Mouse (Mus musculus) lung, embryonic 16.5 days (tissue): ENCODE data around the gene Rcor3. TPM values are rescaled to one million over a fixed set of nuclear protein-coding genes. Genes with fewer than 3 reads are reported as not detected.

Experiments
- ATAC-seq: fragments of 200-750 bp; cut with Nextera tagmentation; 2 replicates; pipeline ENCODE4 v1.8.0; 2017; ENCODE audit warnings: low read depth, mild to moderate bottlenecking, moderate library complexity
- H3K27ac ChIP-seq: fragments of 300-500 bp; sonication (generic); 2 replicates; pipeline ENCODE4 v1.5.1; 2014; ENCODE audit warnings: mild to moderate bottlenecking, control low read depth, low read length
- H3K27me3 ChIP-seq: fragments of 300-500 bp; sonication (generic); 2 replicates; pipeline ENCODE4 v1.6.1; 2014; ENCODE audit warnings: low read depth, low read length, mixed read lengths; ENCODE audit not compliant: control insufficient read depth, insufficient read depth
- H3K36me3 ChIP-seq: fragments of 300-500 bp; sonication (generic); 2 replicates; pipeline ENCODE4 v1.6.1; 2014; ENCODE audit warnings: low read length; ENCODE audit not compliant: control insufficient read depth, insufficient read depth
- H3K4me1 ChIP-seq: fragments of 300-500 bp; sonication (generic); replicated peaks from 2 replicates; pipeline ENCODE4 v1.6.1; 2014; ENCODE audit warnings: low read length, mixed read lengths; ENCODE audit not compliant: control insufficient read depth, insufficient read depth
- H3K4me2 ChIP-seq: fragments of 300-500 bp; sonication (generic); 2 replicates; pipeline ENCODE4 v1.6.1; 2014; ENCODE audit warnings: low read depth, low read length, control low read depth
- H3K4me3 ChIP-seq: fragments of 300-500 bp; sonication (generic); 2 replicates; pipeline ENCODE4 v1.5.1; 2014; ENCODE audit warnings: mild to moderate bottlenecking, low read length, control low read depth
- H3K9ac ChIP-seq: fragments of 300-500 bp; sonication (generic); 2 replicates; pipeline ENCODE4 v1.6.1; 2014; ENCODE audit warnings: low read length, control low read depth
- H3K9me3 ChIP-seq: fragments of 300-500 bp; sonication (generic); 2 replicates; pipeline ENCODE4 v1.6.1; 2016; ENCODE audit warnings: low read length; ENCODE audit not compliant: control insufficient read depth
- WGBS: fragments of 180-500 bp; shearing (Covaris S2); extraction: QIAGEN DNeasy Blood & Tissue Kit; methylation state at CpG from one replicate; pipeline ENCODE4 v1.1.7; 2014; 5-methylcytosine and 5-hydroxymethylcytosine counted together
- polyA plus RNA-seq: library from polyadenylated mRNA; unstranded; fragments of >200 nt; fragmentation: Nextera tagmentation; extraction: Ambion mirVana; gene quantifications from 2 replicates; pipeline ENCODE4 v1.2.1, GENCODE M21; 2015

Rcor3 gene
- polyA plus RNA-seq, 1 experiment from 2014 or later, result 29.2 TPM

- Histone ChIP-seq H3K36me3 (peaks cover 23% of the 10 kb centered on the region), H3K4me2 (no peak overlapping the region), H3K4me1 (no peaks in the 10 kb centered on the region), H3K27me3 (no peaks in the 10 kb centered on the region), H3K9ac (no peak overlapping the region), H3K27ac (no peak overlapping the region), H3K9me3 (no peaks in the 10 kb centered on the region), H3K4me3 (no peak overlapping the region)
- no peak for ATAC-seq
- 73% methylated on average over 8 of the region's 8 CpGs for WGBS
Measured at GRCm38 (mm10) chr1:192101359-192101758, 36.5 kb downstream of the Rcor3 start.

GRCm38 (mm10) chr1:192100742-192101141 lies 37.1 kb downstream of the Rcor3 start:
- no peaks in the 10 kb centered on the region for H3K4me1 ChIP-seq
- H3K27me3 ChIP-seq, result no peaks in the 10 kb centered on the region
- 90% methylated on average over 11 of the region's 11 CpGs for WGBS
- H3K4me3 ChIP-seq, result no peak overlapping the region
- H3K27ac ChIP-seq, result no peak overlapping the region
- peaks cover 23% of the 10 kb centered on the region for H3K36me3 ChIP-seq
- H3K9ac ChIP-seq, result no peak overlapping the region
- ATAC-seq, result no peak
- no peaks in the 10 kb centered on the region for H3K9me3 ChIP-seq
- no peak overlapping the region for H3K4me2 ChIP-seq

GRCm38 (mm10) chr1:192095626-192096025 lies 42.2 kb downstream of the Rcor3 start:
- no peak for ATAC-seq
- no peaks in the 10 kb centered on the region for H3K27me3 ChIP-seq
- H3K27ac ChIP-seq, result no peak overlapping the region
- 82% methylated on average over 5 of the region's 5 CpGs for WGBS
- H3K4me2 ChIP-seq, result no peak overlapping the region
- H3K4me1 ChIP-seq, result peaks cover 8% of the 10 kb centered on the region
- no peak overlapping the region for H3K4me3 ChIP-seq
- H3K9me3 ChIP-seq, result no peaks in the 10 kb centered on the region
- H3K9ac ChIP-seq, result no peak overlapping the region
- H3K36me3 ChIP-seq, result peaks cover 9% of the 10 kb centered on the region

- Histone ChIP-seq H3K4me2 (no peak overlapping the region), H3K9ac (no peak overlapping the region), H3K4me3 (no peak overlapping the region), H3K27ac (no peak overlapping the region), H3K27me3 (no peaks in the 10 kb centered on the region), H3K36me3 (peaks cover 6% of the 10 kb centered on the region), H3K4me1 (peaks cover 9% of the 10 kb centered on the region), H3K9me3 (no peaks in the 10 kb centered on the region)
- 54% methylated on average over 13 of the region's 13 CpGs for WGBS
- ATAC-seq, result no peak
Measured at GRCm38 (mm10) chr1:192094451-192095170, 43.3 kb downstream of the Rcor3 start.

GRCm38 (mm10) chr1:192092879-192093660 lies 44.8 kb downstream of the Rcor3 start:
- no peaks in the 10 kb centered on the region; the same call in 1 of the 2 replicates for H3K27me3 ChIP-seq
- peak overlapping the region; percentile 13; the same call in 1 of the 2 replicates for H3K9ac ChIP-seq

GRCm38 (mm10) chr1:192091806-192092772 lies 45.8 kb downstream of the Rcor3 start, which contains the start of gene Traf5:
Gene Traf5, minus strand, starts transcription at chr1:192092559.
- under 1% methylated on average over 62 of the region's 63 CpGs for WGBS

More at GRCm38 (mm10) chr1:192092879-192093660, 44.8 kb downstream of the Rcor3 start:
- no peaks in the 10 kb centered on the region for H3K9me3 ChIP-seq
- peaks cover 14% of the 10 kb centered on the region for H3K4me1 ChIP-seq
- H3K36me3 ChIP-seq, result peaks cover 2% of the 10 kb centered on the region; the same call in 1 of the 2 replicates
- WGBS, result 30% methylated on average over 16 of the region's 16 CpGs
- ATAC-seq, result peak; percentile 86
- H3K4me2 ChIP-seq, result peak overlapping the region; percentile 80
- H3K27ac ChIP-seq, result peak overlapping the region; percentile 23; the same call in 1 of the 2 replicates
- H3K4me3 ChIP-seq, result peak overlapping the region; percentile 79

GRCm38 (mm10) chr1:192090689-192091567 lies 46.9 kb downstream of the Rcor3 start:
- Histone ChIP-seq H3K27ac (no peak overlapping the region), H3K27me3 (no peaks in the 10 kb centered on the region; the same call in 1 of the 2 replicates), H3K4me2 (peak overlapping the region; percentile 80), H3K4me3 (peak overlapping the region; percentile 79), H3K9ac (peak overlapping the region; percentile 90), H3K4me1 (peaks cover 35% of the 10 kb centered on the region), H3K36me3 (no peaks in the 10 kb centered on the region), H3K9me3 (no peaks in the 10 kb centered on the region)
- no peak for ATAC-seq
- WGBS, result 66% methylated on average over 11 of the region's 11 CpGs

More at GRCm38 (mm10) chr1:192091806-192092772, 45.8 kb downstream of the Rcor3 start, which contains the start of gene Traf5:
- ATAC-seq, result peak; percentile 99
- H3K36me3 ChIP-seq, result no peaks in the 10 kb centered on the region
- peak within 1 kb of the TSS; percentile 79 for H3K4me3 ChIP-seq
- peaks cover 23% of the 10 kb centered on the region for H3K4me1 ChIP-seq
- peak within 1 kb of the TSS; percentile 90 for H3K9ac ChIP-seq
- H3K27ac ChIP-seq, result peak within 1 kb of the TSS; percentile 80
- H3K27me3 ChIP-seq, result no peaks in the 10 kb centered on the region; the same call in 1 of the 2 replicates
- H3K4me2 ChIP-seq, result peak within 1 kb of the TSS; percentile 80
- H3K9me3 ChIP-seq, result no peaks in the 10 kb centered on the region

- no peak for ATAC-seq
- whole genome bisulfite sequencing, result 82% methylated on average over 3 of the region's 3 CpGs
- H3K36me3 ChIP-seq, result no peaks in the 10 kb centered on the region
- no peaks in the 10 kb centered on the region for H3K9me3 ChIP-seq
- peak overlapping the region; percentile 80; the same call in 1 of the 2 replicates for H3K4me2 ChIP-seq
- no peak overlapping the region for H3K4me3 ChIP-seq
- H3K4me1 ChIP-seq, result peaks cover 37% of the 10 kb centered on the region
- H3K27ac ChIP-seq, result no peak overlapping the region
- no peak overlapping the region for H3K9ac ChIP-seq
- H3K27me3 ChIP-seq, result no peaks in the 10 kb centered on the region; the same call in 1 of the 2 replicates
Measured at GRCm38 (mm10) chr1:192090281-192090680, 47.6 kb downstream of the Rcor3 start.
